Mouse (Mus musculus) kidney, postnatal 0 days (tissue): Measurements from ENCODE around the gene Slc24a3. TPM values are rescaled to one million over a fixed set of nuclear protein-coding genes. Genes with fewer than 3 reads are reported as not detected.

Source experiments
- ATAC-seq: fragments of 200-750 bp; cut with Nextera tagmentation; replicated peaks from 2 replicates; pipeline ENCODE4 v1.8.0; 2017; ENCODE audit warnings: low read depth, moderate number of reproducible peaks, moderate TSS enrichment, moderate library complexity; ENCODE audit not compliant: low FRiP score
- DNase-seq: peaks from one replicate; pipeline ENCODE4 v3.0.0-alpha.2; 2016; ENCODE audit warnings: low spot score
- H3K27ac ChIP-seq: fragments of 300-500 bp; sonication (generic); 2 replicates; pipeline ENCODE4 v1.5.1; 2014; ENCODE audit warnings: mild to moderate bottlenecking
- H3K27me3 ChIP-seq: fragments of 300-500 bp; sonication (generic); 2 replicates; pipeline ENCODE4 v1.6.1; 2014; ENCODE audit warnings: low read length, mixed read lengths; ENCODE audit not compliant: insufficient read depth
- H3K36me3 ChIP-seq: fragments of 300-500 bp; sonication (generic); 2 replicates; pipeline ENCODE4 v1.6.1; 2014; ENCODE audit warnings: low read length, mixed read lengths; ENCODE audit not compliant: insufficient read depth
- H3K4me1 ChIP-seq: fragments of 300-500 bp; sonication (generic); replicated peaks from 2 replicates; pipeline ENCODE4 v1.6.1; 2014; ENCODE audit warnings: antibody characterized with exemption, low read length, mixed read lengths; ENCODE audit not compliant: insufficient read depth
- H3K4me2 ChIP-seq: fragments of 300-500 bp; sonication (generic); 2 replicates; pipeline ENCODE4 v1.6.1; 2014; ENCODE audit warnings: mild to moderate bottlenecking, low read length, moderate library complexity, mixed read lengths
- H3K4me3 ChIP-seq: fragments of 300-500 bp; sonication (generic); replicated peaks from 2 replicates; pipeline ENCODE4 v1.5.1; 2014; ENCODE audit warnings: low read depth, low read length
- H3K9ac ChIP-seq: fragments of 300-500 bp; sonication (generic); 2 replicates; pipeline ENCODE4 v1.6.1; 2014; ENCODE audit warnings: low read depth, low read length
- H3K9me3 ChIP-seq: fragments of 300-500 bp; sonication (generic); replicated peaks from 2 replicates; pipeline ENCODE4 v1.6.1; 2016; ENCODE audit warnings: low read length, inconsistent platforms, mixed read lengths
- CTCF ChIP-seq: IDR thresholded peaks from 2 replicates; pipeline ENCODE4 v1.5.1; 2016; ENCODE audit warnings: antibody characterized with exemption, low read depth, mild to moderate bottlenecking, moderate library complexity
- WGBS: fragments of 180-500 bp; shearing (Covaris S2); extraction: QIAGEN DNeasy Blood & Tissue Kit; methylation state at CpG from one replicate; pipeline ENCODE4 v1.1.7; 2014; 5-methylcytosine and 5-hydroxymethylcytosine counted together
- polyA plus RNA-seq: library from polyadenylated mRNA; unstranded; fragments of >200 nt; fragmentation: Nextera tagmentation; extraction: Ambion mirVana; gene quantifications from 2 replicates; pipeline ENCODE4 v1.2.1, GENCODE M21; 2015

Slc24a3 gene
- polyA plus RNA-seq, 1 experiment from 2014 or later = 2.1 TPM

DNA sequence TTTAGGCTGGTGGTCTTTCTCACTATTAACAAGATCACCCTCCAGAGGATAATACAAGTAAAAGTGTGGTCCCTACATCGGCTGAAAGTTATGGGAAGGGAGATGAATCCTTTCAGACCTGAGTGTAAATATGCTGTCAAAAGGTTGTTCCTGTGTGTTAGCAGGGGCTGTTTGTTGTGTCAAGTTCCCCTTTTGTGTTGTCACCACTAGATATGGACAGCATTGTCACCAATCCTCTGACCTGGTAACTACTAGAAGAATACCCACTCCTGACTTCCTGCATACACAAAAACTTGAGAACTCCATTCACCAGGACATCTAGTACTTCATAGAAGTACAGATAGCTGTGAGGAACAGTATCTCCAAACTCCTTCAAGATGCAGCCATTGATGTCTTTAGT, 93.0 kb downstream of the Slc24a3 start:
- Histone ChIP-seq H3K4me2 (no peak overlapping the region), H3K4me1 (no peaks in the 10 kb centered on the region), H3K9ac (no peak overlapping the region), H3K27me3 (no peaks in the 10 kb centered on the region), H3K36me3 (no peaks in the 10 kb centered on the region), H3K9me3 (no peaks in the 10 kb centered on the region), H3K27ac (no peak overlapping the region), H3K4me3 (no peak overlapping the region)
- ATAC-seq (no peak), DNase-seq (no peak)
- no peak for TF ChIP-seq CTCF
- WGBS = 86% methylated on average over 1 of the region's 1 CpGs

- H3K27me3 ChIP-seq = no peaks in the 10 kb centered on the region
- H3K4me1 ChIP-seq = no peaks in the 10 kb centered on the region
- no peak for TF ChIP-seq CTCF
- no peaks in the 10 kb centered on the region for H3K36me3 ChIP-seq
- DNase-seq (no peak), ATAC-seq (no peak)
- H3K9me3 ChIP-seq = no peaks in the 10 kb centered on the region
- H3K27ac ChIP-seq = no peak overlapping the region
- WGBS = 88% methylated on average over 1 of the region's 1 CpGs
- H3K4me3 ChIP-seq = no peak overlapping the region
- H3K9ac ChIP-seq = no peak overlapping the region
- no peak overlapping the region for H3K4me2 ChIP-seq
These were observed 94.6 kb downstream of the Slc24a3 start for GRCm38 (mm10) chr2:145262153-145262552.

DNA sequence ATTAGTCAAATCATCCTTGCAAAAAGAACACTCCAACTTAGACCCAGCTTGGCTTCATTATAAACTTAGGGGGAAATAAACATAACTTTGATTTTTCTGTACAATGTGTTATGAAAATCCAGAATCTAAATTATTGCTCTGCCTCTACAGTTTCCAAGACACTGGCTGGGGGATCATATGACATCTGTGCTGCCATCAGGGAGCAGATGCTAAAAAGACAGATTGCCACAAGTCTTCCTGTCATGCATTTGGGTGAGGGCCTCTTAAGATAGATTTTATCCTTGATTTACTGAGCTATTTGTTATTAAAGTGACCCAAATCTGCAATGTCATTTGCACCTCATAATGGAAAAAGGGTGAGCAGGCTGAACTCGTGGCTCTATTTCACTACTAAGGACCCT, 99.2 kb downstream of the Slc24a3 start:
- H3K27me3 ChIP-seq = no peaks in the 10 kb centered on the region
- no peak overlapping the region for H3K9ac ChIP-seq
- no peaks in the 10 kb centered on the region for H3K36me3 ChIP-seq
- H3K4me3 ChIP-seq = no peak overlapping the region
- TF ChIP-seq CTCF = no peak
- 53% methylated on average over 1 of the region's 1 CpGs for WGBS
- no peaks in the 10 kb centered on the region for H3K4me1 ChIP-seq
- H3K27ac ChIP-seq = no peak overlapping the region
- no peak for DNase-seq
- H3K9me3 ChIP-seq = no peaks in the 10 kb centered on the region
- no peak for ATAC-seq
- no peak overlapping the region for H3K4me2 ChIP-seq

DNA sequence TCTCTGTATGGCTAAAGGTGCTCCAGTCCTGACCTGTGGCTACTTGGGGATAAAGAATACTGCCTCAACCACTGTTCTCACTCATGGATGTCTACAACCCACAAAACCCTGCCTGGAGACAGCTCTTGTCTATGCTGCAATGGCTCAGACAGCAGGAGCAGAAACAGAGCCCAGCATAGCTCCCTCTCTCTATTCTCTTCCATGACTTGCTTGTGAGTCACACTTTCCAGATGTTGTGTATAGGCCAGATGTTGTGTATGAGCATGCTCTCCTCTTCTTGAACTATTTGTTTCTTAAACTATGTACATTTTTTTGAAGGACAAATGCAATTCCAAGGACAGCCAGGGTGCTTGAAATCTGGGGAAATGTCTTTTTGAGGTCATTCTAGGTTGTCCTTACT, 101.4 kb downstream of the Slc24a3 start:
- Histone ChIP-seq H3K4me2 (no peak overlapping the region), H3K4me3 (no peak overlapping the region), H3K4me1 (no peaks in the 10 kb centered on the region), H3K9me3 (no peaks in the 10 kb centered on the region), H3K27ac (no peak overlapping the region), H3K36me3 (no peaks in the 10 kb centered on the region), H3K27me3 (no peaks in the 10 kb centered on the region), H3K9ac (no peak overlapping the region)
- no peak for DNase-seq
- ATAC-seq = no peak
- no peak for TF ChIP-seq CTCF

GRCm38 (mm10) chr2:145269410-145269809, 101.9 kb downstream of the Slc24a3 start:
- no peak for ATAC-seq
- Histone ChIP-seq H3K4me2 (no peak overlapping the region), H3K36me3 (no peaks in the 10 kb centered on the region), H3K27me3 (no peaks in the 10 kb centered on the region), H3K4me1 (no peaks in the 10 kb centered on the region), H3K9me3 (no peaks in the 10 kb centered on the region), H3K4me3 (no peak overlapping the region), H3K9ac (no peak overlapping the region), H3K27ac (no peak overlapping the region)
- no peak for DNase-seq
- TF ChIP-seq CTCF = peak; percentile 33; the same call in 1 of the 2 replicates
- 79% methylated on average over 4 of the region's 4 CpGs for WGBS

DNA sequence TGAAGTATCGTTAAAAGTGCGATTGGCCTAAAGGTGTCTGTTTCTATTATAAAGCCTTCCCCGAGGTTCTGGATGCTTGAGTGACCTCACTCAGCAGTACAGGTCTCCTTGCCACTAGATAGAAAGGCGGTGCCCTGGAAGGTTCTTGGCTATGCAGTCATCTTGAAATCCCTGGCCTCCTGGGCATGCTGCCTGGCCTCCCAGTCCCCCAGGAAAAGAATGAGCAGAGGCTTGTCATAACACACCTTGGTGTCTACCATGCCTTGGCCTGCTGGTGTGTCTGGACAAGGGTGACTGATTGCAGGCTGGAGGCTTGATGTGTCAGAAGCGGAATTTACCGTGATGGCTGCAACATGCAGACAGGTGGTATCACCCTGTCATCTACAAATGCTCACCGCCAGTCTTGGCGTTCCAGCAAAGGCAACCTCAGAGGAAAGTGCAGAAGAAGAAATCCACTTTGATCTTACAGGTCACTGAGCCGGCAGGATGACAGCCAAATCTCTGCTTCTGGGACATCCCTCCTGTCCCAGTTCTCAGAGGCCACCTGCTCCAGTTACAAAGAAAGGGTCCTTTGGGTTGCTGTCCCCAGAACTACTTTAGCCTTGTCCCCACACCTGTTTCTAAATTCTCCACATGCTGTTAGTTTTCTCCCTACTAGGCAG, 106.6 kb downstream of the Slc24a3 start:
- H3K4me2 ChIP-seq = no peak overlapping the region
- WGBS = 86% methylated on average over 9 of the region's 9 CpGs

GRCm38 (mm10) chr2:145279336-145279735, 111.8 kb downstream of the Slc24a3 start:
- H3K9me3 ChIP-seq = no peaks in the 10 kb centered on the region
- no peaks in the 10 kb centered on the region for H3K4me1 ChIP-seq
- no peak overlapping the region for H3K9ac ChIP-seq
- no peak overlapping the region for H3K4me3 ChIP-seq
- no peak for ATAC-seq
- TF ChIP-seq CTCF = no peak
- 67% methylated on average over 1 of the region's 1 CpGs for WGBS
- no peak overlapping the region for H3K4me2 ChIP-seq
- H3K36me3 ChIP-seq = no peaks in the 10 kb centered on the region
- H3K27ac ChIP-seq = no peak overlapping the region
- peak; percentile 17 for DNase-seq
- no peaks in the 10 kb centered on the region for H3K27me3 ChIP-seq

More for the DNA sequence above, 106.6 kb downstream of the Slc24a3 start:
- Histone ChIP-seq H3K4me3 (no peak overlapping the region), H3K36me3 (no peaks in the 10 kb centered on the region), H3K9me3 (no peaks in the 10 kb centered on the region), H3K4me1 (no peaks in the 10 kb centered on the region), H3K27ac (no peak overlapping the region), H3K27me3 (no peaks in the 10 kb centered on the region), H3K9ac (no peak overlapping the region)
- DNase-seq (no peak), ATAC-seq (no peak)
- TF ChIP-seq CTCF = no peak
